Mouse (Mus musculus) kidney, adult 8-10 months (tissue): Measurements from ENCODE around the gene Capn10.
"Not testable (repeated sequence)": the region's sequence is repeated elsewhere in the genome, so short reads cannot be mapped to it uniquely, and the experiment has no call there.

Source experiments
- DNase-seq, 2 experiments: peaks; one replicate each; pipeline ENCODE4 v3.0.0; 2022

Gene Capn10

GRCm38 (mm10) chr1:92919775-92920174, 14.4 kb upstream of the Capn10 start:
- no peak for DNase-seq

GRCm38 (mm10) chr1:92920474-92921200, 13.5 kb upstream of the Capn10 start:
- no peak for DNase-seq

GRCm38 (mm10) chr1:92921496-92921895, 12.7 kb upstream of the Capn10 start:
- DNase-seq = no peak

- peak; percentile 81 to 87 for DNase-seq
Measured at GRCm38 (mm10) chr1:92930171-92930706, 3.9 kb upstream of the Capn10 start.

DNA sequence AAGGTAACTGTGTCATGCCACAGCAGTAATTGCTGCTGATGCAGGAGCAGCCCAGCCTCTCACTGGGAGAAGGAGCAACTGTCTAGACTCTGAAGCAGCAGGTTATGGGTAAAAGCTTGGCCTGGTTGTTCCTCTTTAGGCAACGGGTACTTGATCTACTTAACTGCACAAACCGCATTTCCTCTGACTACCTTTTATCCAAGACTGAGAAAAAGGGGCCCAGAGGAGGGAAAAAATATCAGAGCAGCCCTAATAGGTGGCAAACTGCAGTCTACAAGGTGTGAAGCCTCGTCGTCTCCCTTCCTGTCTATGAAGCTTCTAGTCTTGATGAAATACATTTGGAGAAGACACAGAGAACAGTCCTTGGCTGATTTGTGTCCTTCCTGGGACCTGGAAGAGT, 565 bp upstream of the Capn10 start:
- no peak for DNase-seq

GRCm38 (mm10) chr1:92935054-92935962, 1.1 kb downstream of the Capn10 start:
- DNase-seq = peak in 1 of 2 experiments; percentile 30

DNA sequence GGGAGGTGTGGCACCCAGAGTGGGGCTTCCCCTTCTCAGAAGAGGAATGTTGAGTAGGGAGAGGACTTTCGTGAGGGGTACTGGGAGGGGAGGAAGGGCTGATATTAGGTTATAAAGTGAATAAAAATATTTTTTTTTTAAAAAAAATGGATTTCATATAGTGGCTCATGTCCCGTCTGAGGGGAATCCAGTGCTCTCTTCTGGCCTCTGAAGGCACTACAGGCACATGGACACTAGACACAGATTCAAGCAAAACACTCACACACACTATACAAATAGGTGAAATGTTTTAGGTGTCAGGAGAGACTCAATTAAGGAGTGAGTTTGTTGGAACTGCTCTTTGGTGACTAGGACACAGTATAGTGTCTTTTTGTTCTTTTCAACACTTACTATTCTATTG, 1.8 kb downstream of the Capn10 start:
- DNase-seq = no peak

DNA sequence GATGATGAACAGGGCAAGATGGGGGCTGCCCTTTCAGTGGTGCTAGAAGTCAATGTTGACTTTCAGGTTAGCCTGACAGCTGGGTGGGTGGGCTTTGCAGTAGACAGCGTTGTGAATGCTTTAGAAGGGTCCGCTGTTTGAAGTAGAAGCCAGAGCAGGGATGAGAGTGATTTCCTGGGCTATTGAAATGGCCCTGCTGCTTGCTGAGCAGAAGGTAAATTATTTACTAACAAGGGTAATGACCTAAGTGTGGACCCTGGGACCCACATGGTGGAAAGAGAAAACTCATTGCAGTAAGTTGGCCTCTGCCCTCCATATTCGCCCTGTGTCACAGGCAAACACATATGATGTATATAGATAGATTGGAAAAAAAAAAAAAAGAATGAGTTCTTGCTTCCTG, 2.3 kb downstream of the Capn10 start:
- peak; percentile 33 to 58 for DNase-seq

DNA sequence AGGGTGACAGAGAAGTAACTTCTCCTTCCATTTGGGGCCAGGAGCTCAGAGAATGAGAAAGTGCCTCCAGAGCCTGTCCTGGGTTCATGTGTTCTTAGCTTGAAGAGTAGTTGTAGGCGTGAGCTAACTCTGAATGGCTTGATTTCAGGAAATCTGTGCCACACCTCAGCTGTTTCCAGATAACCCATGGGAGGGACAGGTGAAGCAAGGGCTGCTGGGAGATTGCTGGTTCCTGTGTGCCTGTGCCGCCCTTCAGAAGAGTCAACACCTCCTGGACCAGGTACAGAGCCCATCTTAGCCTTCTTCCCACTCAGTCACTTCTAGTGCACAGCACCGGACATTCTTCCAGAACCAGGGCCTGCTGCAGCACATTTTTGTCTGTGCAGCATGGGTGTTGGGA, 3.6 kb downstream of the Capn10 start:
- DNase-seq = no peak

- DNase-seq = no peak
Measured at GRCm38 (mm10) chr1:92939746-92940145, 5.6 kb downstream of the Capn10 start.

DNA sequence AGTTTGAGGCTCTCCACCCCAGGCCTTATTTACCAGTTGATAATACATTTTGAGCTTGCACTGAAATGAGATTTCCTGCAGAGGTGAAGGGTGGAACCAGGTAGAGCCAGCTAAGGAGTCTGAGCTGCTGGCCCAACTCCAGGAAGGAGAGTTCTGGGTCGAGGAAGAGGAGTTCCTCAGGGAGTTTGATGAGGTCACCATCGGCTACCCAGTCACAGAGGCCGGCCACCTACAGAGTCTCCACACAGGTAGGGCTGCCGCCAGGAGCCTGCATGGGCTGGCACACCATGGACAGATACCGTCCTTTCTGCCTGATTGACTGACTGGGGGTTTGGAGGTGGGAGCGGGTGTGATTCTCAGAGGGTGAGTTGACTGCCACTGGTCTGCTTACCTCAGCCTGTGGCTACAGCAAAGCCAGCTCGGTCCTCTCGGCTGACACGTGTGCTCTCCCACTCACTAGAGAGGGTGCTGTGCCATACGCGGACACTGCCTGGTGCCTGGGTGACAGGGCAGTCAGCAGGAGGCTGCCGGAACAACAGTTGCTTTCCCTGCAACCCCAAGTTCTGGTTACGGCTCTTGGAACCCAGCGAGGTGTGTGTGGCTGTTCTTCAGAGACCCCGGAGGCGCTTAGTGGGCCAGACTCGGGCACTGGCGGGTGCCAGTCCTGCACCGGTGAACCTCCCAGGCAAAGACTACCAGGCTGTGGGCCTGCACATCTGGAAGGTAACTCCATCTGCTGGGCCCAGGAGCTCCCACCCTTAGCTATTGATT, 9.2 kb downstream of the Capn10 start:
- no peak for DNase-seq

DNA sequence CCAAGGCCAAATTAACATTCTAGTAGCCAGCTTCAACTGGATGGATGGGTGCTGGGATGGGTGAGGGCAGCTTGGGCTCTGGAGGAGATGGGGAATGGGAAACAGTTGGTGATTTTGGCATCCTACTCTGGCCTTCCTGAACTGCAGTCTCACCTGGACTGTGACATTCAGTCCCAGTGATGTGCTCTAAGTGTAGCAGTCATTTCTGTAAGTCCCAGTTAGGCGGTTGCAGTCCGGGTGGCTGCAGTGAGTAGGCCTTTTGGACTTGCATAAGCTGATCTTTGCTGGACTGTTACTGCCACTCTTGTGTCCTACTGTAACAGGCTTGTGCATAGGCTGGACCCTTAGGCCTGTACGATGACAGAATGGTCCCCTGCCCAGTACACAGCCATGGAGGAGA, 13.8 kb downstream of the Capn10 start:
- no peak for DNase-seq

DNA sequence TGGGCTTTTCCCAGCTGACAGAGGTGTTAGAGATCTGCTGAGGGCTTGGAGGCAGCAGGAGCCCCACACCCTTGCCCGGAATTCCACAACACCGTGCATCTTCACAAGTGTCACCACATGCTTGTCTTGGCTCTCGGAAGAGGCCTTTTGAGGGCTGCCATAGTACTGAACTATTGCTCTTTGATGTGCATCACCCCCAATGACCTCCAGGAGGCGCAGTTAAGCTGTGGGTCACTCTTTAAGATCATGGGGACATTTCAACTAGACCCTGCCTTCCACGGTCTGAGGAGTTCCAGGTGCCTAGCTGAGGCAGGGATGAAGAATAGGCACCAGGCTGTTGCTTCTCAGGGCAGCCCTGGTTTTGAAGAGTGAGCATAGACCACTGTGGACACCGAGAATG, 15.2 kb downstream of the Capn10 start:
- no peak for DNase-seq

- no peak for DNase-seq
Measured at GRCm38 (mm10) chr1:92950607-92951006, 16.4 kb downstream of the Capn10 start, which contains the start of gene Gpr35. Gene Gpr35 (plus strand): TSS chr1:92950865.

- DNase-seq = no peak
Measured at GRCm38 (mm10) chr1:92953641-92954040, 19.5 kb downstream of the Capn10 start.

- peak; percentile 47 to 83 for DNase-seq
Measured at GRCm38 (mm10) chr1:92956571-92957335, 22.6 kb downstream of the Capn10 start.

DNA sequence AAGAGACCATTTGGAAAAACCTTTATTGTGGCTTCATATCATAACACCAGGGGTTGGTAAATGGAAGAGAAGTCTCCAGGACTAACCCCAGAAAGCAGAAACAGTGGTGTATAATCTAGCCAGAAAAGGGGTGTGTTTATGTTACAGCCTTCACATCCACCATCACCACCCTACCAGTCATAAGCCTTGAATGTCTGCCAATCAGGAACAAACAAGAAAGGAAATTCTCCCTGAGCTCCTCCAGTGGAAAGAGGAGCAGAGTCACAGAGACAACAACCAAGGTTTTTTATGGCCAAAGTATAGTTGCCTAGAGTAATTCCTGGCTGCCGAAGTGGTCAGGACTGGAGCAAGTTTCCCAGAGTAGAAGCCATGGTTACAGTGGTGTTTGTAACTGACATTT, 24.8 kb downstream of the Capn10 start:
- no peak for DNase-seq

DNA sequence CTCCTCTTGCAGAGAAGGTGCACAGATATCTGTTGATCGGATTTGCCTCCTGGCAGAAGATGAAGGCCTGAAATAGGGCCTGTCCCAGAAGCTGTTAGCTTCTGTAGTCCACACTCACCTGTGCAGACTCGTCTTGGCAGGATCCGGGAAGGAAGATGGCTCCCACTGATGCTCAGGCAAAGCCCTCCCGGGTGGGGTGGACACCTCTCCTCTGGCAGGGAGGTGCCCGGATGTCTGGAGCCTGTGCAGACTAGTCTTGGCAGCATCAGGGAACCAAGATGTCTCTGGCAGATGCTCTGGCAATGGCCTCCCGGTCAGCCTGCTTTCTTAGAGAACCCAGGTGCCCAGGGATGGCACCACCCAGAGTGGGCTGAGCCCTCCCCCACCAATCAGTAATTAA, 36.6 kb downstream of the Capn10 start:
- DNase-seq = not testable (repeated sequence)

GRCm38 (mm10) chr1:92971879-92972795, 38.0 kb downstream of the Capn10 start:
- no peak for DNase-seq

DNA sequence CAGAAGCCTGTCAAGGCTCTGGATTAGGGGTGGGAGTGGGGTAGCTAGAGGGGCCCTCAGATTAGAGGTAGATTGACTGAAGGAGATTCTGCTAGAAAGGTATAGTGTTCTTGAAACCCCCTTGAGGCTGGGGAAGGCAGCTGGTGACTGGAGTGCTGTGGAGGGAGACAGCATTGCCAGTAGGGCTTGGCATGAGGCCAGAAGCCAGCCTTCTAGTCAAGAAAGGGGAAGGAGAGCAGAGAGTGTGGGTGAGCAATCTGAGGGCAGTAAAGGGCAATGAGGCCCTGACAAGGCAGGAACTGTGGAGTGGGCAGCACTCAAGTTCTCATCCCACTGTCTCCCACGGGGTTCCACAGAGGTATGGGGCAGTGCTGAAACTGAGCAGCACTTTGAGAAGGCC, 38.7 kb downstream of the Capn10 start:
- DNase-seq = no peak

- DNase-seq = peak; percentile 6 to 28
Measured at GRCm38 (mm10) chr1:92976141-92976566, 42.0 kb downstream of the Capn10 start.
